Mouse (Mus musculus): ENCODE results near the gene Zkscan17.
"Not testable (repeated sequence)": the region's sequence is repeated elsewhere in the genome, so short reads cannot be mapped to it uniquely, and the experiment has no call there.

Gene Zkscan17

GRCm38 (mm10) chr11:59526472-59527080 lies at the start of gene Zkscan17:
TSS of gene Zkscan17 (minus strand) at chr11:59526751.
- no peak for DNase-seq

DNA sequence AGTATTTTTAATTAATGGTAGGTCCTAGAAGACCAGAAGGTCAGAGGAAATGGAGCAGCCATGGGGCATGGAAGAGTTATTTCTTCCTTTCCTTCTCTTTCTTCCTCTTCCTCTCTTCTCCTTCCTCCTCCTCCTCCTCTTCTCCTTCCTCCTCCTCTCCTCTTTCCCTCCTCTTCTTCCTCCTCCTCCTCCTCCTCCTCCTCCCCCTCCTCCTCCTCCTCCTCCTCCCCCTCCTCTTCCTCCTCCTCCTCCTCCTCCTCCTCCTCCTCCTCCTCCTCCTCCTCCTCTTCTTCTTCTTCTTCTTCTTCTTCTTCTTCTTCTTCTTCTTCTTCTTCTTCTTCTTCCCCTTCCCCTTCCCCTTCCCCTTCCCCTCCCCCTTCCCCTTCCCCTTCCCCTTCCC lies 49.6 kb upstream of the Zkscan17 start, which contains the start of gene Olfr222:
Olfr222 (minus strand) TSS at position 101 of the 400 bp plus-strand sequence.
- DNase-seq, result not testable (repeated sequence)

DNA sequence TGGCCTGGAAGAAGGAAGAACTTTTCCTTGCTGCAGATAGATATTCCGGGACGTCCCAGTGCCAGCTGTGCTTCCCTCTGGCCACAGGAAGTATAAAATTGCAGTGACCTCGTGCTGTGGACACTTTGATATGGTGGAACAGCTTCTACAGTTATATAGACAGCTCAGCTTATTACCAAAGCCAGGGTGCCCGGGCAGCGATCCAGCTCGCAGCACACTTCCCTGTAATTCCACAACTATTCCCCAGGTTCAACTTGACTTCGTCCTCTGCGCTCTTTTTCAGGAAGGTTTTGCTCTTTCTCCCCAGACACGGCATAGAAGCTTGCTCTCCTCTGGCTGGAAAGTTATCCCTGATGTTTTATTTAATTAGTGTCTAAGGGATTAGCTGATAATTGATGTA lies 49.2 kb upstream of the Zkscan17 start:
- no peak for DNase-seq

DNA sequence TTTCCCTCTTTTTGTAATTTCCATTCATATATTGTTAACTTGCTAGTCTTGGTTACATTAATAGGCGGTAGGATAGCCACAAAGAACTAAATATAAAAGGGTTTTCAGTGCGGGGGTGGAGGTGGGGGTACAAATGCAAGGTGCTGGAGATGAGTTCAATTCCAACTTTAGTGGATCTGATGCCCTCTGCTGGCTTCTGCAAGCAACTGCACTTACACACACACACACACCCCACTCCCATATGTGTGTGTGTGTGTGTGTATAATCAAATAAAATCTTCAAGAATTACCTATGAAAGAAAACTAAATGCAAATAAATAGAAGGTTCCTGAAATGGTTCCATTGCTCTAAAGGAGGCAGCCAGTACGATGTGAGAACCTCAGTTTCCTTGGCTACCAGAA lies 42.8 kb upstream of the Zkscan17 start:
- no peak for DNase-seq

GRCm38 (mm10) chr11:59562837-59563236 lies 36.3 kb upstream of the Zkscan17 start:
- no peak for DNase-seq

- DNase-seq, result no peak
Observed at GRCm38 (mm10) chr11:59562336-59562735, 35.8 kb upstream of the Zkscan17 start.

- DNase-seq, result no peak
Observed at GRCm38 (mm10) chr11:59560906-59561305, 34.4 kb upstream of the Zkscan17 start.

DNA sequence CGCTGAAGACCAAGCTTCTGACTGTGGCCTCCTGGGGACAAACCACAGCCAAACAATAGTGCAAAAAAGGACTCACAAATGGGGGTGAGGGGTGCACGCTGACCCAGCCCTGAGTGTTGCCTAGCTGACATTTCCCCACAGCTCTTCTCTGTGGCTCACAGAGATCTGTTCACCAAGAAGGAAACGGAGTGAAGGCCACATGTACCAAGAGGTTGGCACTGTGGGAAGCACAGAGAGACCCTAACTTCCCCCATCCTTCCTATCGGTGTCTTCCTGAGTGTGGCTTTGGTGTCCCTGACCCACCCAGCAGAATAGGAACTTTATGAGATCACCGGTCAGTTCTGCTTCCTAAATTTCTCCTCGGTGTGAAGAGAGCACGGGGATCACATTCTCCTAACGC lies 28.0 kb upstream of the Zkscan17 start:
- DNase-seq, result no peak

- no peak for DNase-seq
Observed at GRCm38 (mm10) chr11:59554127-59554526, 27.6 kb upstream of the Zkscan17 start.

- no peak for DNase-seq
Observed at GRCm38 (mm10) chr11:59544005-59544404, 17.5 kb upstream of the Zkscan17 start.

DNA sequence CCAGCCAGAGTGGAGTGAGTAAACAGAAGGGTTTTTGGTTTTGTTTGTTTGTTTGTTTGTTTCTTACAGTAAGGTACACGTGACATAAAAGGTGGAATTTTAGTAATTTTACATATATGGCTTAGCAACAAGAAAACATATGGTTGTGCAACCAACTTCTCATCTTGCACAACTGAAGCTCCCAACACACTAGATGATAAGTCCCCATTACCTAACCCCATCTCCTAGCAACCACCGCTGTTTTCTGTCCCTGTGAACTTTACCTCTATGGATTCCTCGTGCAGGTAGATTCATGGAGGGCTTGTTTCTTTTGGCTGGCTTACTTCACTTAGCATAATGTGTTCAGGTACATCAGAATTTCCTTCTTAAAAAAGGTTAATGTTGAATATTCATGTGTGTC lies 16.8 kb upstream of the Zkscan17 start:
- DNase-seq, result no peak

- no peak for DNase-seq
Observed at GRCm38 (mm10) chr11:59542442-59542841, 15.9 kb upstream of the Zkscan17 start.

DNA sequence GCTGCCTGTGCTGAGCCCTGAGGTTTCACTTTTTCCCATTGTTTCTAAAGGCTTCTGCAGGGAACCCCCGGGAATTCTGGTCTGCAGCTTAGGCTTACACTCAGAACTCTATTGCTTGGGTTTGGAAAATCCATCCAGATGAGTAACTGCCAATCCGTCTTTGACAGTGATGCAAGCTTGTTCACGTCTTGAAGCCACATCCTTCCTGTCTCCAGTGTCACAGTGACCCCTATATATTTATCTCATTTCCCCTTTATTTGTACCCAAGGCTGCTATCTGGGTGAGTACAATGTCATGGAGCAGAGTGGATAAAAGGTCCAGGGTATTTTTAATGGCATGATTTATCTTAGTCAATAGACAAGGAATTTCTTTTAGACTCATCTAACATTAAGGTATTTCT lies 14.8 kb upstream of the Zkscan17 start, which contains the start of gene Nlrp3:
Nlrp3 (plus strand) TSS at position 245 of the 400 bp plus-strand sequence.
- no peak for DNase-seq

DNA sequence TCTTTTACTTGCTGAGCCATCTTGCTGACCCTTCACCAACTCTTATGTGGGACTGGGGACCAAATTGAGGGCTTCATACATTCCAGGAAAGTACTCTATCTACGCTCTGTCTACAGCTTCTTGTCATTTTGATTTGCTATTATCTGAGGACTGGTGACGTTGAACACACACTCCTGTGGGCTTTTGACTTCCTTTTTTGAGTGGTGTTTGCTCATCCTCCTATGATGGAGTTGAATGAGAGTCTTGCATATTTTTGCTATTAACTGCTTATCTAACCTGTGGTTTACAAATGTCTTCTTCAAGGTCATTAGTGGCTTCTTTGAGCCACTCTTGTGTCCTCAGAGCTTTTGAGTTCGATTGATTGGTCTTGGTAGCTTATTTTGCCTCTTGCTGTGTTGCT lies 13.6 kb upstream of the Zkscan17 start:
- DNase-seq, result no peak

DNA sequence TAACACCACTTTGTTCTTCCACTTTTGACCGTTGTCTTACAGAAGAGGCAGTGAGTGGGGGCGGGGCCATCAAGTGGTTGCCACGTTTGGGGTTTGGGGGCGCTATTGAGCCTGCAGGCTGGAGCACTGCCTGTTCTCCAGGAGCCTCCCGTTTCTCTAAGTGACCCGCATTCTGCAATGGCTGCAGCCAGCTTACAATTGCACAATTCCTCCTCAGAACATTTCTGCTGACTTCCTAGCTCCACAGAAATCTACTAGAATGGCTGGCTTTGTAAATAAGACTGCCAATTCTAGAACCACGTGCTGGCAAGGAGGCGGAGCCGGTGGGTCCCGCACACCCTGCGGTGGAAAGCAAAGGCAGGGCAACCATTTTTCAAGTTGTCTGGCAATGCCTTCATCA lies 11.8 kb upstream of the Zkscan17 start:
- peak; percentile 26 for DNase-seq

DNA sequence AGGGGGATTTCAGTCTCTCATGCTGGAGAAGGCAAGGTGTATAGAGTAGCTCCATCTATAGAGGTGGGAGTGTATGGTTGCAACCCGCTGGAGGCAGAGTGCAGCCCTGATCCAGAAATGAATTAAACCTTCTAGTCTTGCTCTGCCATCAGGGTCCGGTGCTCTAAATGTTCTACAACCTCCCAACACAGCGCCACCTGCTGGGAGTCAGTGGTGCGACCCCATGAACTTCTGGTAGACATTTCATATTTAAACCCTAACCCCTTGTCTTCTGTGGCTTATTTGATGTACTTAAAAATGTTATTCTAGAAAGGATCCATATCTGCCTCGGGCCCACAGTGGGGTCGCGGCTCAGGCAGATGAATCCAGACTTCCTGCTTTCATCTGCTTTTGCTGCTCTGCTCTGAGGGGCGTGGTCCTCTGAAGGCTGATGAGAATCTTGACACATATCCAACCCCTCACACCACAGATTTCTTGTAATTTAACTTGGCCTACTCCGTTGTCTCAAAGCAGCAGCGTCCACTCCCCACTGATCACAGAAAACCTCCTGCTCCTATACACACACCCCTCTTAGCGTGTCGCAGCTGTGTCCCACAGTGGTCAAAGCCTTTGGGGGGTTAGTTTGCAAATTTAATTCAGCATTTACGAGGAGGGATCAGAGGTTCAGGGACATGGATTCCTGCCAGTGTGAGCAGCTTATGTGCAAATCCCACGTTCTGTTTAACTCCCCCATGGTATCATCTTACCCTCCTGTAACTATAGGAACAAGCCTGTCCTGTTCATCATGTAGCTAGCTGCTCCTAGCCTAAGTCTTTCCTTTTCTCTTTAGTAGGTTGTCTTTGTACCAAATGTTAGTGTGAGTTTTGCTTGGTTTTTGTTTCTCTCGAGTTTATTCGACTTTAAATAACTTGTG lies 10.9 kb upstream of the Zkscan17 start:
- DNase-seq, result no peak

- DNase-seq, result no peak
Observed at GRCm38 (mm10) chr11:59531562-59531961, 5.0 kb upstream of the Zkscan17 start.

- DNase-seq, result no peak
Observed at GRCm38 (mm10) chr11:59530870-59531535, 4.5 kb upstream of the Zkscan17 start.

GRCm38 (mm10) chr11:59530221-59530620 lies 3.7 kb upstream of the Zkscan17 start:
- no peak for DNase-seq

DNA sequence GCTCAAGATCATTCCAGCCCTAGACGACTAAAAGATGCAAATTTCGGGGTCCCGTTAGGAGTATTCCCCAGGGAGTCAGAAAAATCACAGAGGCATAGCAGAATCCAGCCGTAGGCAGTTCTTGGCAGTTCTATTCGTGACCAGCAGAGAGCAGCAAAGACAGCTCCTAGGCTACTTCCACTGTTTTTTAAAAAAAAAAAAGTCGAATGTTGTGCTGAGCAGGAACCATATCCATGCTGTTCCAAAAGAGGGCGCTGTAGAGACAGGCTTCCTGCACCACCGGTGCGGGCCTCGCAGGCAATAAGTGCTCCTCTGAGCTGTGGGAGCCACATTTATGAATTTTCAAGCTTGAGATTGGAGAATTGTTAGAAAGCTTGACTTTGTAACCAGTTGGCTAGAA lies 1.3 kb downstream of the Zkscan17 start:
- peak; percentile 69 for DNase-seq

DNA sequence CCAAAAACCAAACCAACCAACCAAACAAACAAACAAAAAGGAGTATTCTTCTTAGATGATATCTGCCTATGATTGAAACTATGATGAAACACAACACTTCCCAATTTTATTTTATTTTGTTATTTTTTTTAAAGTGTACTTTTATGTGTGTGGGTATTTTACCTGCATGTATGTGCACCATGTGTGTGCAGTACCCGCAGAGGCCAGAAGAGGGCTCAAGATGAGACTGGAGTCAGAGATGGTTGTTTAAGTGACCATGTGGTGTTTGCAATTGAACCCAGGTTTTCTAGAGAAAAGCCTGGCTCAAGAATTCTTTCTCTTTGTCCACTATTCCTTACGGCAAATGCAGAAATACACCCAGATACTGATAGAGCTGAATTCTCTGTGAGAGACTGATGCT lies 2.4 kb downstream of the Zkscan17 start:
- DNase-seq, result no peak

- no peak for DNase-seq
Observed at GRCm38 (mm10) chr11:59519741-59520495, 6.6 kb downstream of the Zkscan17 start.

DNA sequence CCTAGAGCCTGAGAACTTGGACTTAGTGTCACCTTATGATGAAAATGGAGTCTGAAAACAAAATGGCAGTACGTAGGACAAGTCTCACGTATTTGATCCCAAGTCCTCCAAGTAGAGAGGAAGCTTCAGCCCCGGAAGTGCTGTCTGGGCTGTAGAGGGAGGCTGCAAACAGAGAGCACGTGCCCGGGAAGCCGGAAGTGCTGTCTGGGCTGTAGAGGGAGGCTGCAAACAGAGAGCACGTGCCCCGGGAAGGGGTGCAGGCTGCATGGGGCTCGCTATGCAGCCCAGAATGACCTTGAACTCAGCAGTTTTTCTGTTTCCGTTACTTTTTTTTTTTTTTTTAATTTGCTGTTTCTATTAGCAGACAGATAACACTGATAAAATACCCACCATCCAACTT lies 8.3 kb downstream of the Zkscan17 start:
- DNase-seq, result peak; percentile 27

All from kidney, adult 11 months (tissue).